Mouse (Mus musculus) fat pad, adult 2 months (tissue): ENCODE results near the gene Fgfr2.
"Not testable (repeated sequence)": the region's sequence is repeated elsewhere in the genome, so short reads cannot be mapped to it uniquely, and the experiment has no call there.

Experiments used
- DNase-seq: peaks from one replicate; pipeline ENCODE4 v3.0.0-alpha.2; 2011; ENCODE audit warnings: low read depth, low spot score; ENCODE audit errors: extremely low read depth

Gene Fgfr2

GRCm38 (mm10) chr7:130629999-130630398 lies 2493.2 kb downstream of the Fgfr2 start:
- no peak for DNase-seq

- no peak for DNase-seq
Measured at GRCm38 (mm10) chr7:130628601-130629000, 2494.5 kb downstream of the Fgfr2 start.

- DNase-seq, result no peak
Measured at GRCm38 (mm10) chr7:130625361-130625760, 2497.8 kb downstream of the Fgfr2 start.

- no peak for DNase-seq
Measured at GRCm38 (mm10) chr7:130624299-130624698, 2498.9 kb downstream of the Fgfr2 start.

- no peak for DNase-seq
Measured at GRCm38 (mm10) chr7:130622359-130622758, 2500.8 kb downstream of the Fgfr2 start.

GRCm38 (mm10) chr7:130621953-130622352 lies 2501.2 kb downstream of the Fgfr2 start:
- DNase-seq, result no peak

- no peak for DNase-seq
Measured at GRCm38 (mm10) chr7:130621068-130621467, 2502.1 kb downstream of the Fgfr2 start.

- DNase-seq, result no peak
Measured at GRCm38 (mm10) chr7:130617591-130617990, 2505.6 kb downstream of the Fgfr2 start.

- no peak for DNase-seq
Measured at GRCm38 (mm10) chr7:130613973-130614372, 2509.2 kb downstream of the Fgfr2 start.

GRCm38 (mm10) chr7:130606958-130607357 lies 2516.2 kb downstream of the Fgfr2 start:
- DNase-seq, result no peak

- no peak for DNase-seq
Measured at GRCm38 (mm10) chr7:130605111-130605510, 2518.0 kb downstream of the Fgfr2 start.

GRCm38 (mm10) chr7:130604390-130604789 lies 2518.8 kb downstream of the Fgfr2 start:
- no peak for DNase-seq

GRCm38 (mm10) chr7:130603556-130603955 lies 2519.6 kb downstream of the Fgfr2 start:
- no peak for DNase-seq

- no peak for DNase-seq
Measured at GRCm38 (mm10) chr7:130602804-130603203, 2520.3 kb downstream of the Fgfr2 start.

- DNase-seq, result no peak
Measured at GRCm38 (mm10) chr7:130600546-130600945, 2522.6 kb downstream of the Fgfr2 start.

GRCm38 (mm10) chr7:130600074-130600473 lies 2523.1 kb downstream of the Fgfr2 start:
- no peak for DNase-seq

GRCm38 (mm10) chr7:130597546-130597945 lies 2525.6 kb downstream of the Fgfr2 start:
- no peak for DNase-seq

- not testable (repeated sequence) for DNase-seq
Measured at GRCm38 (mm10) chr7:130596079-130596855, 2526.9 kb downstream of the Fgfr2 start.

- DNase-seq, result not testable (repeated sequence)
Measured at GRCm38 (mm10) chr7:130593375-130594239, 2529.5 kb downstream of the Fgfr2 start.

- DNase-seq, result not testable (repeated sequence)
Measured at GRCm38 (mm10) chr7:130592975-130593374, 2530.2 kb downstream of the Fgfr2 start.

- no peak for DNase-seq
Measured at GRCm38 (mm10) chr7:130590845-130591437, 2532.2 kb downstream of the Fgfr2 start.
